Comparison of ENCODE assay signal across 7 mouse cellular contexts in genomic region chr11:51290066-51290955, GRCm38 (mm10). TPM values are rescaled to one million over a fixed set of nuclear protein-coding genes. Genes with fewer than 3 reads are reported as not detected.
DNase-seq lines count a peak whose midpoint lies in the region; ATAC-seq and TF ChIP-seq lines count a peak whose summit lies in the region.

No protein-coding gene starts in this region.

- H3K4me3 ChIP-seq in ES-Bruce4 (ENCODE audit: low read depth, low read length): peak overlapping the region; percentile 91
- H3K4me3 ChIP-seq in forebrain, embryonic 16.5 days (replicated peaks; ENCODE audit: low read length): peak overlapping the region; percentile 49
- peak overlapping the region; percentile 60 for H3K4me3 ChIP-seq in hindbrain, embryonic 15.5 days

- ATAC-seq in forebrain, embryonic 16.5 days: peak; percentile 87
- ATAC-seq in hindbrain, embryonic 15.5 days (ENCODE audit: low FRiP score, low read depth): peak; percentile 72

- DNase-seq in WW6 (ENCODE audit: low read depth, low spot score) (peak; percentile 28), liver (peak; percentile 40)
- DNase-seq in neural tube, embryonic 10.5 days (ENCODE audit: extremely low spot score, low spot score): peak; percentile 83
- DNase-seq in thymus, postnatal 25 days: peak; percentile 8

- no peaks in the 10 kb centered on the region for H3K36me3 ChIP-seq in ES-Bruce4 (ENCODE audit: control insufficient read depth, insufficient read depth, low read length, poor library complexity, severe bottlenecking)
- no peaks in the 10 kb centered on the region for H3K36me3 ChIP-seq in forebrain, embryonic 16.5 days (ENCODE audit: control insufficient read depth, insufficient read depth)
- no peaks in the 10 kb centered on the region for H3K36me3 ChIP-seq in hindbrain, embryonic 15.5 days

- H3K9ac ChIP-seq in ES-Bruce4 (ENCODE audit: low read depth, poor library complexity, severe bottlenecking): peak overlapping the region; percentile 51
- peak overlapping the region; percentile 53 for H3K9ac ChIP-seq in forebrain, embryonic 16.5 days (replicated peaks; ENCODE audit: low read depth, low read length)
- H3K9ac ChIP-seq in hindbrain, embryonic 15.5 days: peak overlapping the region; percentile 49

- TF ChIP-seq EP300 in ES-Bruce4 (IDR thresholded peaks at IDR 0.05; ENCODE audit: insufficient read depth, low read depth, low read length): no peak

- H3K4me2 ChIP-seq in forebrain, embryonic 16.5 days (ENCODE audit: low read length): peak overlapping the region; percentile 84
- peak overlapping the region; percentile 95 for H3K4me2 ChIP-seq in hindbrain, embryonic 15.5 days

- no peak for TF ChIP-seq CTCF in ES-Bruce4 (IDR thresholded peaks at IDR 0.05; ENCODE audit: low read depth, low read length)

- WGBS in forebrain, embryonic 16.5 days: 3% methylated on average over 64 of the region's 74 CpGs
- 2% methylated on average over 55 of the region's 74 CpGs for WGBS in hindbrain, embryonic 15.5 days

- peaks cover 4% of the 10 kb centered on the region; the same call in 1 of the 2 replicates for H3K27me3 ChIP-seq in ES-Bruce4 (ENCODE audit: control insufficient read depth, insufficient read depth, low read length, poor library complexity, severe bottlenecking)
- H3K27me3 ChIP-seq in forebrain, embryonic 16.5 days (replicated peaks; ENCODE audit: control insufficient read depth, insufficient read depth, low read length): no peaks in the 10 kb centered on the region
- 0 out of 2 replicates have a peak, but pooled peaks cover 6% of the 10 kb centered on the region for H3K27me3 ChIP-seq in hindbrain, embryonic 15.5 days

- H3K9me3 ChIP-seq in ES-Bruce4 (replicated peaks; ENCODE audit: control insufficient read depth, insufficient read depth, low read length, poor library complexity, severe bottlenecking): no peaks in the 10 kb centered on the region; the same call in 1 of the 2 replicates
- H3K9me3 ChIP-seq in forebrain, embryonic 16.5 days (ENCODE audit: control insufficient read depth, low read length): no peaks in the 10 kb centered on the region
- H3K9me3 ChIP-seq in hindbrain, embryonic 15.5 days: no peaks in the 10 kb centered on the region

- no peak for TF ChIP-seq POLR2A in ES-Bruce4 (IDR thresholded peaks at IDR 0.05; ENCODE audit: insufficient read depth, low read length)

- H3K4me1 ChIP-seq in ES-Bruce4 (ENCODE audit: control insufficient read depth, insufficient read depth, low read length): no peaks in the 10 kb centered on the region
- peaks cover 4% of the 10 kb centered on the region; the same call in 1 of the 2 replicates for H3K4me1 ChIP-seq in forebrain, embryonic 16.5 days (replicated peaks; ENCODE audit: control insufficient read depth, insufficient read depth, low read length)
- peaks cover 15% of the 10 kb centered on the region for H3K4me1 ChIP-seq in hindbrain, embryonic 15.5 days (replicated peaks)

- no peak overlapping the region for H3K27ac ChIP-seq in ES-Bruce4 (ENCODE audit: insufficient read depth, low read length)
- H3K27ac ChIP-seq in forebrain, embryonic 16.5 days (ENCODE audit: low read length): no peak overlapping the region
- H3K27ac ChIP-seq in hindbrain, embryonic 15.5 days (replicated peaks): peak overlapping the region; percentile 63; the same call in 1 of the 2 replicates

RNA-seq across cellular contexts. Expression of gene Col23a1, which starts 0.6 kb away (rescaled TPM):
- 0.55 and 0.76 TPM in 2 replicates for polyA plus RNA-seq in ES-Bruce4 (2011; ENCODE audit: insufficient read depth, insufficient read length, low read depth, missing spikeins)
- polyA plus RNA-seq in forebrain, embryonic 16.5 days (2015; fragmentation: Nextera tagmentation; extraction: Ambion mirVana): 3.0 and 3.3 TPM in 2 replicates
- polyA plus RNA-seq in hindbrain, embryonic 15.5 days (2015; fragmentation: Nextera tagmentation; extraction: Ambion mirVana): 8.8 and 10.2 TPM in 2 replicates

RNA-seq across cellular contexts. Expression of gene BC049762, which starts 27.5 kb away (rescaled TPM):
- polyA plus RNA-seq in ES-Bruce4 (2011; ENCODE audit: insufficient read depth, insufficient read length, low read depth, missing spikeins): not detected in 2 replicates
- polyA plus RNA-seq in forebrain, embryonic 16.5 days (2015; fragmentation: Nextera tagmentation; extraction: Ambion mirVana): 0.45 TPM in 1 of 2 replicates, not detected in the other
- polyA plus RNA-seq in hindbrain, embryonic 15.5 days (2015; fragmentation: Nextera tagmentation; extraction: Ambion mirVana): 0.41 and 0.62 TPM in 2 replicates

RNA-seq across cellular contexts. Expression of gene Clk4, which starts 28.8 kb away (rescaled TPM):
- polyA plus RNA-seq in ES-Bruce4 (2011; ENCODE audit: insufficient read depth, insufficient read length, low read depth, missing spikeins): 68.9 and 72.9 TPM in 2 replicates
- polyA plus RNA-seq in forebrain, embryonic 16.5 days (2015; fragmentation: Nextera tagmentation; extraction: Ambion mirVana): 174 and 188 TPM in 2 replicates
- polyA plus RNA-seq in hindbrain, embryonic 15.5 days (2015; fragmentation: Nextera tagmentation; extraction: Ambion mirVana): 117 and 125 TPM in 2 replicates

Comparison
In these comparisons a context has a peak if more than half of its experiments do, and no peak if none do; other contexts are left out.
1. DNase-seq: peak in every context shown above with its lines; median percentile 83 in neural tube, embryonic 10.5 days; 40 in liver; 28 in WW6; 8 in thymus, postnatal 25 days.